Mouse (Mus musculus): ENCODE measurements around the gene Inpp4b. TPM values are rescaled to one million over a fixed set of nuclear protein-coding genes. Genes with fewer than 3 reads are reported as not detected.

Gene Inpp4b
- polyA plus RNA-seq, 1 experiment from 2014 or later = 20.7 TPM

DNA sequence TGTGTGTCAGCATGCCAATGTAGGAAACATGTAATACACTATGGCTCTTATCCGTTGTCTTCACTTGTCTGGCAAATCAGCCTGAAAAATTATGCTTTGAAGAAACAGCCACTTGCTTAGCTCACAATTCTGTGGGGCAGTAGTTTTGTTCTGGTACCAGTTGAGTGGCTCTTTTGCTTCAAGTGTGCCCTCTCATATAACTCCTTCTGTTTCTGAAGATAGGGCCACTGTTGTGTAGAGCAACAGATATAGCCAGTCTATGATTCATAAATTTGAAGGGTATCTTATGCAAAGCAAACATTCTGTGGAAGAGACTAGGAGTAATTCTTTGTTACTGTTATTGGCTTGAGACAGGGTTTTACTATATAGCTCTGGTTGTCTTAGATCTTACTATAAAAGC is 265.7 kb downstream of the Inpp4b start:
- no peak overlapping the region for H3K9ac ChIP-seq (replicated peaks; ENCODE audit: low read depth)
- DNase-seq (ENCODE audit: low spot score) (peak; percentile 68), ATAC-seq (peak; percentile 68)
- no peaks in the 10 kb centered on the region for H3K36me3 ChIP-seq (ENCODE audit: insufficient read depth, low read length)
- H3K27ac ChIP-seq (ENCODE audit: low read length) = no peak overlapping the region
- TF ChIP-seq EP300 (IDR thresholded peaks at IDR 0.05) = peak; percentile 41; the same call in 1 of the 2 replicates
- TF ChIP-seq CTCF (IDR thresholded peaks at IDR 0.05) = no peak
- no peaks in the 10 kb centered on the region for H3K9me3 ChIP-seq (ENCODE audit: low read length)
- no peak overlapping the region for H3K4me2 ChIP-seq (replicated peaks; ENCODE audit: low read depth, low read length)
- H3K4me3 ChIP-seq (ENCODE audit: low read depth, low read length) = no peak overlapping the region
- no peaks in the 10 kb centered on the region for H3K27me3 ChIP-seq (replicated peaks; ENCODE audit: insufficient read depth, low read length)
- no peaks in the 10 kb centered on the region for H3K4me1 ChIP-seq (ENCODE audit: insufficient read depth, low read depth, low read length)
- whole genome bisulfite sequencing = 53% methylated on average over 1 of the region's 1 CpGs

DNA sequence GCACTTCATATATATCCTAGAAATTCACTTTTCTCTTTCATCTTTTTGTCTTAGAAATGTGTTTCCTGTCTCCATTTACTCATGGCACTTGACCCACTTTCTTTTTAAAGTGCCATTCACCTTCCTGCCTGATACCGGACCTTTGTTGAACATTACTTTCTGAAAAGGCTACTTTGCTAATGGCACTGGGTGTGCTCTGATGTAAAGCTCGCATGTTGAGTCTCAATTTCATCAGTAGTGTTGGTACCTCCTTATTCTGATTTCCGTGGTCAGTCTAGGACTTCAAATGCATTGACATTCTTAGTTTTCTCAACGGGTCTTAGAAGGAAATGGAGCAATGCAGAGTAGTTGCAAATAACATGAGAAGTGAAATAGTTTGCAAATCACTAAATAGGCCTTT is 266.7 kb downstream of the Inpp4b start:
- no peak overlapping the region for H3K9ac ChIP-seq (replicated peaks; ENCODE audit: low read depth)
- 38% methylated on average over 4 of the region's 4 CpGs for WGBS

DNA sequence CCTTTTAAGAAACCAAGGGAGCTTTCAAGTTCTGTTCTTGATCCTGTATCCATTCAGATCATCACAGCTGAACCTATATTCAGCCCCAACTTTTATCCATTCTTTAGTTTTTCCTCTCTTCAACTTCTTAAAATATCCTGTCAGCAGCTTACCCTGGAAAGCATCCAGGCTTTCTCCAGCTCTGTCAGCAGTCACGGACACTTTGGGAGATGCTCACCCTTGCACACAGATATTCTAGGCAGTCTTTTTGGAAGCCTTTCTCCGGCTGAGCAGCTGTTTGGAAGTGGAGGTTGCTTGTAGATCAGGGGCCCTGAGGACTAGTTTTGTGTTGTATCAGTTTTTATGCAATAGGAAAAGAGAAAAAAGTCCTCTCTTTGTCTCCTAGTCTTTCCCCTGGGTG is 270.3 kb downstream of the Inpp4b start:
- Histone ChIP-seq H3K27me3 (replicated peaks; ENCODE audit: insufficient read depth, low read length) (no peaks in the 10 kb centered on the region), H3K9ac (replicated peaks; ENCODE audit: low read depth) (no peak overlapping the region), H3K36me3 (ENCODE audit: insufficient read depth, low read length) (no peaks in the 10 kb centered on the region), H3K27ac (ENCODE audit: low read length) (no peak overlapping the region), H3K9me3 (ENCODE audit: low read length) (no peaks in the 10 kb centered on the region), H3K4me2 (replicated peaks; ENCODE audit: low read depth, low read length) (no peak overlapping the region), H3K4me1 (ENCODE audit: insufficient read depth, low read depth, low read length) (no peaks in the 10 kb centered on the region), H3K4me3 (ENCODE audit: low read depth, low read length) (no peak overlapping the region)
- ATAC-seq = no peak
- DNase-seq (ENCODE audit: low spot score) = peak; percentile 8
- WGBS = 47% methylated on average over 2 of the region's 2 CpGs
- no peak for TF ChIP-seq CTCF (IDR thresholded peaks at IDR 0.05)
- TF ChIP-seq EP300 (IDR thresholded peaks at IDR 0.05) = no peak

More for the DNA sequence above, 266.7 kb downstream of the Inpp4b start:
- no peak overlapping the region for H3K4me2 ChIP-seq (replicated peaks; ENCODE audit: low read depth, low read length)
- no peak overlapping the region for H3K27ac ChIP-seq (ENCODE audit: low read length)
- TF ChIP-seq EP300 (IDR thresholded peaks at IDR 0.05) (peak; percentile 36), CTCF (IDR thresholded peaks at IDR 0.05) (no peak)
- H3K36me3 ChIP-seq (ENCODE audit: insufficient read depth, low read length) = no peaks in the 10 kb centered on the region
- ATAC-seq (peak; percentile 75), DNase-seq (ENCODE audit: low spot score) (peak; percentile 65)
- H3K4me3 ChIP-seq (ENCODE audit: low read depth, low read length) = no peak overlapping the region
- H3K9me3 ChIP-seq (ENCODE audit: low read length) = no peaks in the 10 kb centered on the region
- H3K4me1 ChIP-seq (ENCODE audit: insufficient read depth, low read depth, low read length) = no peaks in the 10 kb centered on the region
- no peaks in the 10 kb centered on the region for H3K27me3 ChIP-seq (replicated peaks; ENCODE audit: insufficient read depth, low read length)

DNA sequence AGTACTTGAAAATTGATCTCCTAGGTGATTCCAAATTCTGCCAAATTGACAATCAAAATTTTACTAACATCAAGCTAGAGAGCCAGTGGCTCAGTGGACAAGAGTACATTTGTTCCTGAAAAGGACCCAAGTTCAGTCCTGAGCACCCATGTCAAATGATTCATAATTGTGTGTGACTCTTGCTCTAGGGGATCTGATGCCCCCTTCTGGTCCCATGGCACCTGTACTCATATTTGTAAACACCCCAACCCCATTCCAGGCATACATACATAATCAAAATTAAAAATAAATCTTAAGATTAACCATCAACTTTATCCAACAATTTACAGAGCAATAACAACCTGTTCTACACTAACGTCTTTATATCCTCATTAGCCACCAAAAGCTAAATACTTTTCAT is 271.8 kb downstream of the Inpp4b start:
- ATAC-seq = no peak
- TF ChIP-seq CTCF (IDR thresholded peaks at IDR 0.05) = no peak
- TF ChIP-seq EP300 (IDR thresholded peaks at IDR 0.05) = no peak

DNA sequence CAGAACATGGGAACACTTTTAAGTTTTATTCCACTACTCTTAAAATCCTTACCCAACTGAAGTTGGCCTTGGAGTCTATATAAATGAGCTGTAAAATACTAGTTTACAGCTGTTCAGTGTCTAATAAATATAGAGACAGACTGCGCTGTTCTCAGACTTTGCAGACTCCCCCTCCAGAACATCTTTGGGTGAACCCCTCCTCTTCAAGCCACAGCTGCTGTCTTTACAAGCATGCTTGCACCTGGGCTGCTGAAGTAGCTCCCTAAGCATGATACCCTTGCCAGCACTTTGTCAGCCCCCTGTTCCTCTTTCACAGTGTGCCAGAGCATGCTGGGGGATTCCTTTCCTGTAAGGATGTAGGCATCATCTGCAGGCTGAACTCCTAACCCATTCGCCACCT is 272.2 kb downstream of the Inpp4b start:
- ATAC-seq (no peak), DNase-seq (ENCODE audit: low spot score) (no peak)
- Histone ChIP-seq H3K27me3 (replicated peaks; ENCODE audit: insufficient read depth, low read length) (no peaks in the 10 kb centered on the region), H3K27ac (ENCODE audit: low read length) (no peak overlapping the region), H3K4me3 (ENCODE audit: low read depth, low read length) (no peak overlapping the region), H3K4me1 (ENCODE audit: insufficient read depth, low read depth, low read length) (no peaks in the 10 kb centered on the region), H3K9ac (replicated peaks; ENCODE audit: low read depth) (no peak overlapping the region), H3K9me3 (ENCODE audit: low read length) (no peaks in the 10 kb centered on the region), H3K36me3 (ENCODE audit: insufficient read depth, low read length) (no peaks in the 10 kb centered on the region), H3K4me2 (replicated peaks; ENCODE audit: low read depth, low read length) (no peak overlapping the region)
- 74% methylated on average over 2 of the region's 2 CpGs for WGBS
- TF ChIP-seq CTCF (IDR thresholded peaks at IDR 0.05) (no peak), EP300 (IDR thresholded peaks at IDR 0.05) (no peak)

More for the DNA sequence above, 271.8 kb downstream of the Inpp4b start:
- no peaks in the 10 kb centered on the region for H3K27me3 ChIP-seq (replicated peaks; ENCODE audit: insufficient read depth, low read length)
- H3K4me3 ChIP-seq (ENCODE audit: low read depth, low read length) = no peak overlapping the region
- no peak overlapping the region for H3K27ac ChIP-seq (ENCODE audit: low read length)
- no peak overlapping the region for H3K4me2 ChIP-seq (replicated peaks; ENCODE audit: low read depth, low read length)
- WGBS = 64% methylated on average over 1 of the region's 1 CpGs
- no peaks in the 10 kb centered on the region for H3K9me3 ChIP-seq (ENCODE audit: low read length)
- no peak overlapping the region for H3K9ac ChIP-seq (replicated peaks; ENCODE audit: low read depth)
- no peaks in the 10 kb centered on the region for H3K36me3 ChIP-seq (ENCODE audit: insufficient read depth, low read length)
- DNase-seq (ENCODE audit: low spot score) = no peak
- no peaks in the 10 kb centered on the region for H3K4me1 ChIP-seq (ENCODE audit: insufficient read depth, low read depth, low read length)

DNA sequence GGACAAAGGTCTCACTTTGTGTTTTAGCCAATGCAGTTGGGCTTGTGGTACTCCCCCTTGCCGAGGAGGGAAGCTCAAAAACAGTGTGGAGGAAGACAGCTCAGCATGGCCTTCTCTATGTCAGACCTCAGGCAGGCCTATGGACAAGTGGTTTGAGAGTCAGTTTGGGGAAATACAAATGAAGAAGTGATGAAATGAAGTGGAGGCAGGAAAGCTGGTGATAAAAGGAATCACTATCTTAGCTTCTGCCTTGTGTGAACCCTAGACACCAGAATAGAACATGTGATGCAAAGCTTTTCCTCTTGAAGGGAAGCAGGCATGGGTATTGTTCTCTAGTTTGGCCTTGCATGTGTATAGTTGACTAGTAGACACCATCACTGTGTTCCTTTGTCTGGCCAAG is 273.2 kb downstream of the Inpp4b start:
- no peaks in the 10 kb centered on the region for H3K4me1 ChIP-seq (ENCODE audit: insufficient read depth, low read depth, low read length)
- 86% methylated on average over 1 of the region's 1 CpGs for WGBS
- H3K4me3 ChIP-seq (ENCODE audit: low read depth, low read length) = no peak overlapping the region
- no peaks in the 10 kb centered on the region for H3K36me3 ChIP-seq (ENCODE audit: insufficient read depth, low read length)
- H3K9me3 ChIP-seq (ENCODE audit: low read length) = no peaks in the 10 kb centered on the region
- H3K27ac ChIP-seq (ENCODE audit: low read length) = no peak overlapping the region
- no peak for TF ChIP-seq CTCF (IDR thresholded peaks at IDR 0.05)
- TF ChIP-seq EP300 (IDR thresholded peaks at IDR 0.05) = no peak
- ATAC-seq (no peak), DNase-seq (ENCODE audit: low spot score) (no peak)
- H3K4me2 ChIP-seq (replicated peaks; ENCODE audit: low read depth, low read length) = no peak overlapping the region
- no peak overlapping the region for H3K9ac ChIP-seq (replicated peaks; ENCODE audit: low read depth)
- no peaks in the 10 kb centered on the region for H3K27me3 ChIP-seq (replicated peaks; ENCODE audit: insufficient read depth, low read length)

DNA sequence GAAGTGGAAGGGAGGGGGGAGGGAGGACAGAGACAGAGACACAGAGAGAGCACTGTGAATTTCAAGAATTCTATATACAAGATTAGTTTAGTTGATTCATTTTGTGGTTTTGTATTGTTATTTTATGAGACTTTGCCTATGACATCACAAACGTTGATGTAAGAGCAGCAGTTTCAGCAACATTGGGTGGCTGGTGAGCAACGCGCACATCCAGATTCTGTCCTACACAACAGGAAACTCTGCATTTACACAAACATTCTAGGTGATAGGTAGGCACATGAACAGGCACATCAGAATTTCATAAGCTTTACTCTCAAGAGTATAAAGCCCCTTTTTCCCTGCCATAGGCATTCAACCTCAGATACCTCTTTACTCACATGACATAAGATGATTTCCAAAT is 276.6 kb downstream of the Inpp4b start:
- H3K4me3 ChIP-seq (ENCODE audit: low read depth, low read length) = no peak overlapping the region
- DNase-seq (ENCODE audit: low spot score) = no peak
- H3K36me3 ChIP-seq (ENCODE audit: insufficient read depth, low read length) = no peaks in the 10 kb centered on the region
- TF ChIP-seq EP300 (IDR thresholded peaks at IDR 0.05) = no peak
- no peak for TF ChIP-seq CTCF (IDR thresholded peaks at IDR 0.05)
- no peak overlapping the region for H3K27ac ChIP-seq (ENCODE audit: low read length)
- no peaks in the 10 kb centered on the region for H3K9me3 ChIP-seq (ENCODE audit: low read length)
- H3K9ac ChIP-seq (replicated peaks; ENCODE audit: low read depth) = no peak overlapping the region
- no peak overlapping the region for H3K4me2 ChIP-seq (replicated peaks; ENCODE audit: low read depth, low read length)
- ATAC-seq = no peak
- no peaks in the 10 kb centered on the region for H3K4me1 ChIP-seq (ENCODE audit: insufficient read depth, low read depth, low read length)
- WGBS = 92% methylated on average over 3 of the region's 3 CpGs
- H3K27me3 ChIP-seq (replicated peaks; ENCODE audit: insufficient read depth, low read length) = no peaks in the 10 kb centered on the region

All from lung, postnatal 0 days (tissue).